In the genomic region with DNA sequence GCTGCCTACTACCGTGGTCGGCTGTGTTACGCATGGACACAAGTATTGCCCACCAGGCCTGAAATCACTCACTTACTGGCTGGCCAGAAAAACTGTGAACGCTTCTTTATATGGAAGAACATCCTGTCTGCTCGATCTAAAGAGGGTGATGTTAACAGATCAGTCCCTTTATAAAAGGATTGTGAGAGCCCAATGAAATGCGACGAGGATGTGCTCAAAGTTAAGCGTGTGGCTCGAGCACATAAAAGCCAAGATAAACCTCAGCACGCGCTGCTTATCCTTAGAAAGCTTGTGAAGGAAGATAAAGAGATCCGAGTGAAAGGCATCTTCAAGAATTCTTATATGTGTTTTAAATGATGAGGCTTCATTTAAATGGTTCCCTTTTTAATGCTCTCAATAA, we compare ENCODE assay signal across 21 mouse cellular contexts.
DNase-seq lines count a peak whose midpoint lies in the region; ATAC-seq and TF ChIP-seq lines count a peak whose summit lies in the region.
"Had no signal": no experiment of that assay in that cellular context is flagged by ENCODE, and none has a peak within 500 bp of the region (broad histone marks: within the 10 kb centered on the region; RNA-seq: fewer than 3 reads in every experiment).

No protein-coding gene starts in this region.

- H3K4me2 ChIP-seq in hindbrain, embryonic 14.5 days (replicated peaks), result no peak overlapping the region
- no peak overlapping the region for H3K4me2 ChIP-seq in hindbrain, embryonic 11.5 days (replicated peaks; ENCODE audit: low read depth, low read length)
- H3K4me2 ChIP-seq in lung, postnatal 0 days (replicated peaks; ENCODE audit: low read depth, low read length), result no peak overlapping the region
- H3K4me2 ChIP-seq: forebrain, embryonic 13.5 days; heart, embryonic 11.5 days; hindbrain, embryonic 13.5 days had no signal

- 0 out of 2 replicates have a peak, but pooled peaks cover 6% of the 10 kb centered on the region for H3K4me1 ChIP-seq in hindbrain, embryonic 14.5 days (replicated peaks; ENCODE audit: control insufficient read depth, insufficient read depth, low read length)
- no peaks in the 10 kb centered on the region for H3K4me1 ChIP-seq in hindbrain, embryonic 11.5 days (replicated peaks; ENCODE audit: control insufficient read depth, insufficient read depth, low read length)
- H3K4me1 ChIP-seq in spleen, adult 2 months (ENCODE audit: control insufficient read depth, insufficient read depth, insufficient read length), result peaks cover 3% of the 10 kb centered on the region; the same call in 1 of the 2 replicates
- H3K4me1 ChIP-seq in lung, postnatal 0 days (ENCODE audit: insufficient read depth, low read depth, low read length), result no peaks in the 10 kb centered on the region
- H3K4me1 ChIP-seq: hindbrain, embryonic 13.5 days had no signal

- no peaks in the 10 kb centered on the region; the same call in 1 of the 2 replicates for H3K36me3 ChIP-seq in hindbrain, embryonic 14.5 days (replicated peaks; ENCODE audit: control insufficient read depth, insufficient read depth)
- no peaks in the 10 kb centered on the region for H3K36me3 ChIP-seq in hindbrain, embryonic 11.5 days (ENCODE audit: control insufficient read depth, insufficient read depth, low read length)
- no peaks in the 10 kb centered on the region for H3K36me3 ChIP-seq in spleen, adult 2 months (ENCODE audit: control insufficient read depth, insufficient read depth, low read length)
- no peaks in the 10 kb centered on the region for H3K36me3 ChIP-seq in lung, postnatal 0 days (ENCODE audit: insufficient read depth, low read length)
- H3K36me3 ChIP-seq: hindbrain, embryonic 13.5 days had no signal

- no peaks in the 10 kb centered on the region for H3K9me3 ChIP-seq in hindbrain, embryonic 14.5 days (ENCODE audit: control insufficient read depth, low read length)
- H3K9me3 ChIP-seq in hindbrain, embryonic 11.5 days (ENCODE audit: control insufficient read depth, low read length), result no peaks in the 10 kb centered on the region
- H3K9me3 ChIP-seq in lung, postnatal 0 days (ENCODE audit: low read length), result no peaks in the 10 kb centered on the region
- H3K9me3 ChIP-seq: forebrain, embryonic 10.5 days; forebrain, embryonic 13.5 days; hindbrain, embryonic 13.5 days had no signal

- peak overlapping the region; percentile 20; the same call in 1 of the 2 replicates for H3K27ac ChIP-seq in hindbrain, embryonic 14.5 days
- no peak overlapping the region for H3K27ac ChIP-seq in hindbrain, embryonic 11.5 days (ENCODE audit: low read depth, low read length)
- H3K27ac ChIP-seq in spleen, adult 2 months (ENCODE audit: insufficient read depth, low read length), result peak overlapping the region; percentile 56; the same call in 1 of the 2 replicates
- H3K27ac ChIP-seq in lung, postnatal 0 days (ENCODE audit: low read length), result no peak overlapping the region
- H3K27ac ChIP-seq: forebrain, embryonic 10.5 days; forebrain, embryonic 13.5 days; gastrocnemius, adult 2 months; hindbrain, embryonic 13.5 days; hindbrain, postnatal 0 days had no signal

- TF ChIP-seq CTCF in spleen, adult 2 months (IDR thresholded peaks at IDR 0.05; ENCODE audit: extremely low read depth, insufficient read depth, insufficient read length, insufficient replicate concordance), result no peak
- TF ChIP-seq CTCF in lung, postnatal 0 days (IDR thresholded peaks at IDR 0.05), result no peak

- H3K4me3 ChIP-seq in hindbrain, embryonic 14.5 days (replicated peaks; ENCODE audit: low read length), result no peak overlapping the region
- no peak overlapping the region for H3K4me3 ChIP-seq in hindbrain, embryonic 11.5 days (ENCODE audit: low read depth, low read length)
- H3K4me3 ChIP-seq in spleen, adult 2 months (ENCODE audit: extremely low read depth, insufficient read depth, insufficient read length), result no peak overlapping the region
- no peak overlapping the region for H3K4me3 ChIP-seq in lung, postnatal 0 days (ENCODE audit: low read depth, low read length)
- H3K4me3 ChIP-seq: forebrain, embryonic 10.5 days; forebrain, embryonic 13.5 days; gastrocnemius, adult 2 months; hindbrain, embryonic 13.5 days had no signal

- TF ChIP-seq POLR2A in spleen, adult 2 months (IDR thresholded peaks at IDR 0.05; ENCODE audit: low read depth, low read length), result no peak

- 65% methylated on average over 12 of the region's 12 CpGs for WGBS in hindbrain, embryonic 14.5 days
- WGBS in hindbrain, embryonic 11.5 days, result 84% methylated on average over 12 of the region's 12 CpGs
- WGBS in spleen, adult 2 months, result 76% methylated on average over 12 of the region's 12 CpGs
- 74% methylated on average over 12 of the region's 12 CpGs for WGBS in lung, postnatal 0 days

- no peak for ATAC-seq in hindbrain, embryonic 14.5 days (ENCODE audit: low FRiP score)
- ATAC-seq in hindbrain, embryonic 11.5 days (ENCODE audit: low FRiP score), result no peak
- ATAC-seq in CD4-positive, CD25-positive, alpha-beta regulatory T cell, adult 4 months, result peak; percentile 13
- no peak for ATAC-seq in lung, postnatal 0 days
- ATAC-seq: forebrain, embryonic 13.5 days; forebrain, embryonic 16.5 days; hindbrain, postnatal 0 days had no signal

- no peak for DNase-seq in hindbrain, embryonic 14.5 days (ENCODE audit: low spot score)
- no peak for DNase-seq in hindbrain, embryonic 11.5 days (ENCODE audit: low spot score)
- DNase-seq in spleen, adult 2 months (ENCODE audit: low read depth in 1 of 2, low spot score in 2 of 2), result no peak
- no peak for DNase-seq in spleen, postnatal 10 days (ENCODE audit: low spot score in 2 of 2)
- DNase-seq in naive thymus-derived CD4-positive, alpha-beta T cell, adult 2 months (ENCODE audit: low read depth), result peak; percentile 81
- DNase-seq in lung, postnatal 0 days (ENCODE audit: low spot score), result no peak
- DNase-seq in cerebellum, adult 18-20 months, result no peak
- DNase-seq: adrenal gland, postnatal 10 days; adrenal gland, postnatal 36 days; cerebellum, adult 11 months; cerebellum, adult 9-10 months; cerebellum, postnatal 14 days; gastrocnemius, adult 2 months; gastrocnemius, postnatal 14 days had no signal

- H3K27me3 ChIP-seq in hindbrain, embryonic 14.5 days (ENCODE audit: control insufficient read depth, insufficient read depth, low read length), result no peaks in the 10 kb centered on the region
- H3K27me3 ChIP-seq in hindbrain, embryonic 11.5 days (ENCODE audit: control insufficient read depth, insufficient read depth, low read length), result no peaks in the 10 kb centered on the region
- no peaks in the 10 kb centered on the region for H3K27me3 ChIP-seq in spleen, adult 2 months (ENCODE audit: control insufficient read depth, insufficient read depth, low read length)
- no peaks in the 10 kb centered on the region for H3K27me3 ChIP-seq in lung, postnatal 0 days (replicated peaks; ENCODE audit: insufficient read depth, low read length)
- H3K27me3 ChIP-seq: forebrain, embryonic 13.5 days; hindbrain, embryonic 13.5 days had no signal

- no peak for TF ChIP-seq EP300 in lung, postnatal 0 days (IDR thresholded peaks at IDR 0.05)

- H3K9ac ChIP-seq in hindbrain, embryonic 14.5 days, result no peak overlapping the region
- no peak overlapping the region for H3K9ac ChIP-seq in hindbrain, embryonic 11.5 days (ENCODE audit: low read depth, low read length)
- no peak overlapping the region for H3K9ac ChIP-seq in lung, postnatal 0 days (replicated peaks; ENCODE audit: low read depth)
- H3K9ac ChIP-seq: forebrain, embryonic 13.5 days; hindbrain, embryonic 13.5 days had no signal

Comparison
In these comparisons a context has a peak if more than half of its experiments do, and no peak if none do; other contexts are left out.
1. H3K27ac ChIP-seq: peak in hindbrain, embryonic 14.5 days (single experiment) and spleen, adult 2 months (single experiment); none in hindbrain, embryonic 11.5 days (single experiment) and lung, postnatal 0 days (single experiment).